Mouse (Mus musculus) B cell, adult 2 months (primary cell): ENCODE results near the gene Sphk2.
A peak's percentile ranks its signal among the peaks of the same experiment; 100 is the strongest.

ENCODE experiments used
- DNase-seq, 2 experiments: peaks; one replicate each; pipeline ENCODE4 v3.0.0; 2022

The Sphk2 gene

GRCm38 (mm10) chr7:45723301-45723700, 5.5 kb upstream of the Sphk2 start:
- no peak for DNase-seq

DNA sequence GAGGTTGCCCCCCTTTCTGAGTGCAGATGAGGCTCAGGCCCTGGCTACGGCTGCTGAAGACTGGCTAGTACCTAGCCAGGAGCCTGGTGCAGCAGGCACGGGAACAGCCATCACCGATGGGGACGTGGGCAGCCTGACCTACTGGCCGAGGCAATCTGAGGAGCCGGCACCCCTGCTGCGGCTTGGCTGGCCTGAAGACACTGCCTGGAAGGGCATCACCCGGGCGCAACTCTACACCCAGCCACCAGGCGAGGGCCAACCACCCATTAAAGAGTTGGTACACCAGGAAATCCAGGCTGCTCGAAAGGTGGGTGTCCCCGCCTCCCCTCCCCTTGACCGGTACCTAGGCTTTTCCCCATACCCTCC, 4.5 kb upstream of the Sphk2 start:
- no peak for DNase-seq

DNA sequence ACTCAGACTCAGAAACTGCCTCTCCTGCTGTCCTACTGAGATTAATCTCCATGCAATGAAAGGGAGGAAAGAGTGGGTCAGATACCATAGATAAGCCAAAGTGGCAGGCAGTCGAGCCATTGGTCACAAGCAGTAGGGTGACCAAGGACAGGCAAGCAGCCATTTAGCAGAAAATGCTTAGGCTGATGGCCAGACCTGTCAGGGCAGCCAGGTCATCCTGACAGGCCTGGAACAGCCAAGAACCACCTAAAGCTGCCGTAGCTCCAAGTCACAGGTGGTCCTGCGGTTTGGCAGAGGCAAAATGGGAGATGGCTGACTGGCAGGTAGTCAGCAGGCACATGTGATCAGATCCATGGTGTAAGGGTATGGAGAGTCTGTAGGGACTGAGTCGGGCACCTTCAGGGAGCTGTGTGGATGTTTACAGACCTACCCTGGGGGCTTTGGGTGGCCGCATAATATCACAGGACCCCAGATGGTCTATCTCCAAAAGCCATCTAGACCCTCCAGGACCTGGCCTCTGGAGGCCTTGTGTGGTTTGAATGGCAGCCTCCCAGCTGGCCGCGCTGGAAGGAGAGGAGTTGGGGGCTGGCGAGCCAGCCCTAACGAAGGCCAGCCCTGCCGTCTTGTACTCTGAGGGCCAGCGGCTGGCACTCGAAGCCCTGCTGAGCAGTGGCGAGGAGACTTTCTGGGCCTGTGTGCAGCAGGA, 4.0 kb upstream of the Sphk2 start:
- no peak for DNase-seq

- DNase-seq, result no peak
Observed at GRCm38 (mm10) chr7:45721234-45721571, 3.4 kb upstream of the Sphk2 start.

GRCm38 (mm10) chr7:45720413-45721233, 2.8 kb upstream of the Sphk2 start, which contains the start of gene Fam83e:
Gene Fam83e (plus strand): TSS chr7:45721212.
- no peak for DNase-seq

DNA sequence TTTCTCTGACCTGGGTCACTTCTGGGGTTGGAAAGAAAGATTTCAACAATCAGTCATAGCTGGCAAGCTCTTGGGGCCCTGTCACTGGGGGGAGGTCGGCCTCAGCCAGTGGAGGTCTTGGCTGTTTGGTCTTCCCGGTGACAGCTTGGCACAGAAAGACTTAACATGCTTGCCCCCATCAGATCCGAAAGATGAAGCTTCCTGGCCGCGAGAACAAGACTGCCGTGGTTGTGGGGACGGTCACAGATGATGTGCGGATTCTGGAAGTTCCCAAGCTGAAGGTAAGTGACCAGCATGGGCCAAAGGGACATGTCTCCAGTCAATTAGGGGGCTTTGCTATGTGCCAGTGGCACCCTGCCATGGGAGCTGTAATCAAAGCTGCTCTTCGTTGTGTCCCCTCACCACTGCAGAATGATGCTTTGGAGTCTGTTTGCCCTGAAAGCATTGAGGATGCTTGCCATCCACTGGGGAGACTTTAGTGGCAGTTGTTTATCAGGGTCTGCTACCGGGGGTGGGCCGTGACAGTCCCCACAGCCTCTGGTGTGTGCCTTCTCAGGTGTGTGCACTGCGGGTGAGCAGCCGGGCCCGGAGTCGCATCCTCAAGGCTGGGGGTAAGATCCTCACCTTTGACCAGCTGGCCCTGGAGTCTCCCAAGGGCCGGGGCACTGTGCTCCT, 2.1 kb upstream of the Sphk2 start:
- no peak for DNase-seq

GRCm38 (mm10) chr7:45719180-45719579, 1.4 kb upstream of the Sphk2 start:
- no peak for DNase-seq

DNA sequence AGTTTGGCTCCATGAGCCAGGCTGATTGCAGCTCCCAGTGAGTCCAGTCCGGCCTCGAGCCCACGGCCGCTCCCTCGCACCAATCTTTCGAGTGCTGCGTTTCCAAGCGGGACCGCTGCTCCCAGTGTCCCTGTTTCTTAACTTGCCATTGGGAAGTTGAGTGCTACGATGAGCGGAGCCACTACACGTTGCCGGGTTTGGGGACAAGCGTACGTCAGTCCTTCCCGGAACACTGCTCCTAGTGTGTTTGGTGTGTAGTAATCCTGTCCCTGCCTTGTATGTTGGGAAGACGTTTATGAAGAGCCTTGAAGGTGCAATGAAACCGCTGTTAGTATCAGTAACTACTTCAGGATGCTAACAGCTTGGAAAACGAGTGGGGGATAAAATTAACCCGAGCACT, 529 bp upstream of the Sphk2 start:
- no peak for DNase-seq

- DNase-seq, result no peak
Observed at GRCm38 (mm10) chr7:45716952-45717917, 567 bp downstream of the Sphk2 start.

- no peak for DNase-seq
Observed at GRCm38 (mm10) chr7:45716460-45716857, 1.3 kb downstream of the Sphk2 start.

- DNase-seq, result no peak
Observed at GRCm38 (mm10) chr7:45715741-45716459, 1.9 kb downstream of the Sphk2 start.

DNA sequence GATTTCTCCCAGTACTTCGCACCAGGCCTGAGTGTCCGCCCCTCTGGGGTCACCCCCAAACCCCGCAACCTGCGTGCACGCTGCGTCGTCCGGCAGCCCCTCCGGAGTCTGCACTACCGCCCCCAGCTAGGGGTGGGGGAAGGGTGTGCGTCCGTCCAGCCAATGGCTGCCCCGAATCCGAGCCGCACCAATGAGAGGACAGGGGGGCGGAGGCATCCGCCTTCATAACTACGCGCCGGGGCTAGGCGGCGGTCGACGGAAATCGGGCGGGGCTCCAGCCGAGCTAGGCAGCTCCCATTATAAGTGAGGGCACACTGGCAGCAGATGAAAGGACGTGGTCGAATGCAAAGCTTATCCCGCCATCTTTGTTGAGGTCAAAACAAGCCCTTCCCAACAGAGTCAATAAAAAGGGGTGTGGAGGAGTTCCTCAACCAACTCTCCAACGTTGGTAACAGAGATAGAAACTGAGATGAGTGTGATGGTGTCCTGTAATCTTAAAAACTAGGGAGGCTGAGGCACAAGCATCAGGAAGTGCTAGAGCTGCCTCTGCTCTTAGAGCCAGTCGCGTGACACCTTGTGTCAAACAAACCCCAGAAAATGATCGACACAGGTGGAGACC, 2.6 kb downstream of the Sphk2 start, which contains the start of gene Rpl18:
Rpl18 (plus strand) TSS at position 368 of the 619 bp plus-strand sequence.
- DNase-seq, result peak; percentile 95 to 96

- DNase-seq, result no peak
Observed at GRCm38 (mm10) chr7:45714630-45715089, 3.1 kb downstream of the Sphk2 start.

DNA sequence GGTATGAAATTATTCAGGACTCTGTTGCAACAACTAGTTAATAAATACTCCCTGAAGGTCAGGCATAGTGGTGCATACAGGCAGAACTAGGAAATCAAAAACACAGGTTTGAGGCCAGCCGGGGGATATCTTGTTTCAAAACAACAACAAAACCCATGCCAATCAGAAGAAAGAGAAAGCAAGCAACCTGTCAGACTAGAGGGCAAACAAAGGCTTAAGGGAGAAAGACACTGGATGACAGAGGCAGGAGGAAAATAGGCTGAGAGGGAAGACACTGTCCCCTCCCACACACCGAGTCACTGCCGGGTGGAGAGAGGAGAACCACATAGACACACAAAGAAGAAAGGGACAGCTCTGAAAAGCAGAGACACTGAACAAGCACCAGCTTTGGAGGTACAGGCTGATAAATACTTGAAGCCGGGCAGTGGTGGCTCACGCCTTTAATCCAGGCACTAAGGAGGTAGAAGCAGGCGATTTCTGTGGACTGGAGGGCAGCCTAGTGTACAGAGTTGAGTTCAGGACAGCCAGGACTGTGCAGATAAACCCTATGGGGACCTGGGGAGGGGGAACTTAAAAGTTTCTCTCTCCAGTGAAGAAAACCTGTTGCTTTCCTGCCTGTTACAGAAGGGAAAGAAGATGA, 3.8 kb downstream of the Sphk2 start:
- no peak for DNase-seq

DNA sequence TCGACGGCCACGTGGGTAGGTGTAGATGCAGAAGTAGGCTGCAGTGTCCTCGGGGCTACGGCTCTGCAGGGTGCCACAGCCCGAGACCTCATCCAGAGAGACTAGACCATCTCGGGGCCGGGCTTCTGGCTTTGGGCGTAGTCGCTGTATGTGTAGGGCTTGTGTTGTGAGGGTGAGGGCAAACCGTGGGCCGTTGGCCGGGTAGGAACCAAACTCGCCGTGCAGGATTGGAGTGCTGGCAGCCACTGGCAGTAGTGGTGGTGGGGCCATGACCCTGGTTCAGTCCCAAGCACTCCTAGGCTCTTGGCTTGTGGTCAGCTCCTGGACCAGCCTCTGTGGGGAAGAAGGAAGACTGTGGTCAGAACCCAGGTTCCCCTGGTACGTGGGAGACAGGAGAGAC, 4.4 kb downstream of the Sphk2 start:
- no peak for DNase-seq

- DNase-seq, result no peak
Observed at GRCm38 (mm10) chr7:45712022-45712757, 5.6 kb downstream of the Sphk2 start.

DNA sequence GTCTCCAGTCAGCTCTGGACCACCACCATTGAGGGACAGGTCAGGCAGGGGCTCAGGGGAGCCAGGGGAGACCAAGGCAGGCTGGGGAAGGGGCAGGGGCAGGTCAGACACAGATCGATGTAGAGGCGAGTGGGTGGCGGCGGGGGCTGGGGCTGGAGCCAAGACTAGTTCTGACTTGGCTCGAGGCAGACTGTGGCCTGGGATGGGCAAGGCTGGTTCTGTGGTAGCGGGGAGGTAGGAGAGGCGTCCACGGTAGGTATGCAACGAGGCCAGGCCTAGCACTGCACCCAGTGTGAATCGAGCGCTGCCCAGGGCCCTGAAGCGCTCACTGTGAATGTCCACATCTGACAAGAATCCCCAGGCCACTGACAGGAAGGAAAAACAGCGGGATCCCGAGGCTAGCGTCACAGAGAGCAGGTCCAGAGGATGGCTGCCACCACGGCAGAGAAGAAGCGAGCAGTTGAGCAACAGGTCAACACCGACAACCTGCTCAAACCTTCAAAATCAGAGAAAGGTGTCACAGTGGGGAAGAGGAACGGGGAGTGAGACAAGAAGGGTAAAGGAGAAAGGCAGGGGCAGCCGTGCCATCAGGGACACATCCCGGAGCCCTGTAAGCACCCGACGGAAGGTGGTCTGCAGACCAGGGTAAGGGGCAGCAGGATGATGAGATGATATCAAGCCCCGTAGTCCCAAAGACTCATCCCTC, 6.3 kb downstream of the Sphk2 start:
- DNase-seq, result no peak

DNA sequence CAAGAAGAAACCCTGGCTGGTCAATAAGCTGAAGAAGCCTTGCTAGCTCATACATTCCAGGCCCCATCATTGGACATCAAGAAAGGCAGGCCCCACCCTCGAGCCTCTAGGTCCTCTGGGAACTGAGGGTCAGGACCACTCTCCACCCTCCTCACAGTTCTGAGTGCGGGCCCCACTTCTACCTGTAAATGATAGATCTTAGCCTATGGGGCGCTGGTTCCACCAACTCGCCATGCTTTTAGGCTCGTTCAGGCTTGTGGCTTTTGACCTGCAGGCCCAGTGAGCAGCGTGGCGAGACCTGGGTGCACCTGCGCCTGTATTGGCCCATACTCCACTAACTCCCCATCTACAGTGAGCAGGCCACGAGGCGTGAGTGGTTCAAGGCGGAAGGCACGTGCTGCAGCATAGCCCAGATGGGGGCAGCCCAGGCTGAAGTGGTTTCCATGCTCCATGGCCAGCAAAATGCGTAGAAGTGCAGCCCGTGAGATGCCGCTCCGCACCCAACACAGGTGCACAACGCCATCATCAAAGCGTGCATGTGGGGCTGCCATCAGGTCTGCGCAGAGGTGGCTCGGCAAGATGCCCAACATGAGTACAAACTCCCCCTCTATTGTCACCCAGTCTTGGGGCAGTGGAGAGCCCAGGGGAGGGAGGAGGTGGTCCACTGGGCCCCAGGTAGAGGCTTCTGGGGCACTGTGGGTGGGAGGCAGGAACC, 7.2 kb downstream of the Sphk2 start:
- no peak for DNase-seq
